Mouse (Mus musculus): ENCODE data around the gene Trpm2.

GRCm38 (mm10) chr10:78010335-78010734 lies 40.0 kb upstream of the Trpm2 start:
- no peak for TF ChIP-seq TAL1 (IDR thresholded peaks at IDR 0.05; ENCODE audit: low read length)
- TF ChIP-seq GATA1 (IDR thresholded peaks at IDR 0.05; ENCODE audit: low read length) = no peak
